Mouse (Mus musculus): ENCODE data around the gene C030005K15Rik. TPM values are rescaled to one million over a fixed set of nuclear protein-coding genes. Genes with fewer than 3 reads are reported as not detected.

Gene C030005K15Rik
- polyA plus RNA-seq, 1 experiment from 2014 or later: not detected

DNA sequence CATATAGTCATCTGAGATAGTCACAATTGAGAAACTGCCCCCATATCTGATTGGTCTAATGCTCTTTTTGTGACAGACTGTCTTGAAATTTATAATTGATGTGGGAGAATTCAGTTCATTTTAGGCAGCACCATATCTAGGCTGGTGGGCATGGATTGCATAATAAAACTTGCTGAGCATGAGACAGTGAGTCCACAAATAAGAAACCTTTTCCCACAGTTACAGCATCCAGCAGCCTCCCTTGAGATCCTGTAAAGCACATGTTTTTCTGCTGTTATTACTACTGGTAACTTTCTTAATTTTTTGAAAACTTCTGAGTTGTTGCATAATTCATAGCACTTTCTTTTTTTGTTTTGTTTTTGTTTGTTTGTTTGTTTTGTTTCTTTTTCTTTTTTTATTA is 43.6 kb downstream of the C030005K15Rik start:
- H3K9ac ChIP-seq (ENCODE audit: low read length): no peak overlapping the region
- no peak for ATAC-seq (replicated peaks; ENCODE audit: low FRiP score)

More for the DNA sequence above, 43.6 kb downstream of the C030005K15Rik start:
- no peak for DNase-seq (ENCODE audit: low spot score)
- no peak overlapping the region for H3K4me2 ChIP-seq (ENCODE audit: low read depth, low read length, severe bottlenecking)
- no peak overlapping the region for H3K4me3 ChIP-seq (ENCODE audit: low read depth, low read length)
- no peaks in the 10 kb centered on the region for H3K4me1 ChIP-seq (replicated peaks; ENCODE audit: control insufficient read depth, insufficient read depth, low read length)
- no peaks in the 10 kb centered on the region for H3K27me3 ChIP-seq (ENCODE audit: control insufficient read depth, insufficient read depth, low read length)
- H3K27ac ChIP-seq (ENCODE audit: low read depth, low read length): no peak overlapping the region
- no peaks in the 10 kb centered on the region for H3K9me3 ChIP-seq (ENCODE audit: control insufficient read depth, low read length)
- no peaks in the 10 kb centered on the region for H3K36me3 ChIP-seq (ENCODE audit: control insufficient read depth, insufficient read depth, low read length)

Other genes with a start within 250 kb of the C030005K15Rik start
- gene Dcn, start 247.1 kb downstream of the C030005K15Rik start, polyA plus RNA-seq (2014; fragmentation: Nextera tagmentation; extraction: Ambion mirVana): 15.1 and 15.7 TPM in 2 replicates
- 95.2 and 97.7 TPM in 2 replicates for gene Lum, start 161.6 kb downstream of the C030005K15Rik start, polyA plus RNA-seq (2014; fragmentation: Nextera tagmentation; extraction: Ambion mirVana)
- 0.37 and 0.49 TPM in 2 replicates for gene Kera, start 119.9 kb downstream of the C030005K15Rik start, polyA plus RNA-seq (2014; fragmentation: Nextera tagmentation; extraction: Ambion mirVana)
- 3.2 and 3.5 TPM in 2 replicates for gene Epyc, start 82.7 kb downstream of the C030005K15Rik start, polyA plus RNA-seq (2014; fragmentation: Nextera tagmentation; extraction: Ambion mirVana)
- not detected in 2 replicates for gene Ccer1, start 33.7 kb downstream of the C030005K15Rik start, polyA plus RNA-seq (2014; fragmentation: Nextera tagmentation; extraction: Ambion mirVana)

Data from forebrain, embryonic 11.5 days (tissue).